Mouse (Mus musculus): ENCODE results near the gene Bmper. TPM values are rescaled to one million over a fixed set of nuclear protein-coding genes. Genes with fewer than 3 reads are reported as not detected.

The Bmper gene
- polyA plus RNA-seq, 1 experiment from 2014 or later, result 13.7 TPM

DNA sequence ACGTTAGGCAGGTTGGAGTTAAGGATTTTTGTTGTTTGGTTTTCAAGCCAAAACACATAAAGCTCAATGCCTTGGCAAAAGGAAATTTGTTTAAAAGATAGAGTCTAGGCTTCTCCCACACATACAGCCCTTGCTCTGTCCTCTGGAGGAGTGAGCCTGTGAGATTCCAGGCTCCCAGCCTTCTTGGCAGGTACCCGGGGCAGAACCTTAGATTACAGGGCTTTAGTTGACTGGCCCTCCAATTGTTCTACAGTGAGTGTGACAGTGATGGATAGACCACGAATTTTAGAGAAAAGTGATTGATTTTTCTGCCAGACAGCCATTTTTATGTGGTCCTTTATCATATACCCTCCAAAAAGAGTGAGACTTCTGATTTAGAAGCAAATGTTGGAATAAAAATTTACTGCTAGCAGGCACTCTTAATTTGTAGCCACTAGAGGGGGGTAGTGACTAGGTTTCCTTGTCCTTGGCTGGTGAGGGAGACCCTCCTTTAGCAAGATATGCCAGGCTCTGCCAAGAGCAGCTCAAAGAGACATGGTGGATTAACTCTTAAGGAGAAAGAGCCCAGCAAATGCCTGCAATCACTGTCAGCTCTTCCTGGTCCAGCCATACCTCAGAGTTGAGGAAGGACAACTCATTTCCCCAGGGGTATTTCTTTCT is 240.2 kb downstream of the Bmper start:
- no peak overlapping the region for H3K4me3 ChIP-seq
- H3K4me1 ChIP-seq, result peaks cover 22% of the 10 kb centered on the region
- 42% methylated on average over 3 of the region's 3 CpGs for WGBS
- no peak overlapping the region for H3K4me2 ChIP-seq
- peak; percentile 83 for ATAC-seq
- no peak overlapping the region for H3K9ac ChIP-seq
- H3K9me3 ChIP-seq (replicated peaks), result no peaks in the 10 kb centered on the region
- peak overlapping the region; percentile 22; the same call in 1 of the 2 replicates for H3K27ac ChIP-seq
- H3K36me3 ChIP-seq (ENCODE audit: poor library complexity, severe bottlenecking), result no peaks in the 10 kb centered on the region
- H3K27me3 ChIP-seq, result no peaks in the 10 kb centered on the region

- Histone ChIP-seq H3K27ac (no peak overlapping the region), H3K27me3 (no peaks in the 10 kb centered on the region), H3K4me3 (no peak overlapping the region), H3K9ac (no peak overlapping the region), H3K9me3 (replicated peaks) (no peaks in the 10 kb centered on the region), H3K36me3 (ENCODE audit: poor library complexity, severe bottlenecking) (no peaks in the 10 kb centered on the region), H3K4me2 (no peak overlapping the region), H3K4me1 (peaks cover 21% of the 10 kb centered on the region)
- 81% methylated on average over 7 of the region's 7 CpGs for WGBS
- no peak for ATAC-seq
Measured at GRCm38 (mm10) chr9:23464981-23465630, 242.2 kb downstream of the Bmper start.

GRCm38 (mm10) chr9:23469886-23470285 is 247.0 kb downstream of the Bmper start:
- Histone ChIP-seq H3K4me3 (no peak overlapping the region), H3K4me2 (no peak overlapping the region), H3K36me3 (ENCODE audit: poor library complexity, severe bottlenecking) (no peaks in the 10 kb centered on the region), H3K9ac (no peak overlapping the region), H3K27ac (no peak overlapping the region), H3K27me3 (no peaks in the 10 kb centered on the region), H3K9me3 (replicated peaks) (no peaks in the 10 kb centered on the region), H3K4me1 (peaks cover 7% of the 10 kb centered on the region; the same call in 1 of the 2 replicates)
- WGBS, result 65% methylated on average over 1 of the region's 1 CpGs
- ATAC-seq, result no peak

DNA sequence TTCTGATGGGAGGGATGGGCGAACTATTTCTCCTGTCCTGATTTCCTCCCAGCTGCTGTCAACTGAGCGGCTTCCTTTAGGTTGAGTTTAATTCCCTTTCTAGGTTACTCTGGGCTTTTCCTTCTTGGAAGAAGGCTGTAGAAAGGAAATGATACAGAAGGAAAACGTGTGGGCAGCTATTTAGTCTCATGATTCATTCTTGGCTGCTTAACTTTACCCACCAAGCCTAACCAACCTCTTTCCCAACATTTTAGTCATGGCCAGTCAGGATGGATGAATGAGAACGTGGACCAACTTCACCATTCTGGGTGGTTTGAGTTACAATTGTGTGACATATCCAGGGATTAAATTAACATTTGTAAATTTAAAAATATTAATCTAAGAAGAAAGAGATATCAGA is 263.0 kb downstream of the Bmper start:
- no peak for ATAC-seq
- Histone ChIP-seq H3K9ac (no peak overlapping the region), H3K4me1 (peaks cover 15% of the 10 kb centered on the region), H3K4me3 (no peak overlapping the region), H3K4me2 (no peak overlapping the region), H3K36me3 (ENCODE audit: poor library complexity, severe bottlenecking) (no peaks in the 10 kb centered on the region), H3K9me3 (replicated peaks) (no peaks in the 10 kb centered on the region), H3K27me3 (no peaks in the 10 kb centered on the region), H3K27ac (peak overlapping the region; percentile 66; the same call in 1 of the 2 replicates)
- WGBS, result 88% methylated on average over 4 of the region's 4 CpGs

GRCm38 (mm10) chr9:23486725-23487378 is 264.0 kb downstream of the Bmper start:
- H3K4me2 ChIP-seq, result no peak overlapping the region
- 13% methylated on average over 5 of the region's 5 CpGs for WGBS

GRCm38 (mm10) chr9:23488265-23488664 is 265.4 kb downstream of the Bmper start:
- Histone ChIP-seq H3K4me1 (peaks cover 15% of the 10 kb centered on the region), H3K9me3 (replicated peaks) (no peaks in the 10 kb centered on the region), H3K4me3 (no peak overlapping the region), H3K9ac (no peak overlapping the region), H3K27ac (0 out of 2 replicates have a peak overlapping the region, but pooled peaks have one; percentile 66), H3K27me3 (no peaks in the 10 kb centered on the region), H3K36me3 (ENCODE audit: poor library complexity, severe bottlenecking) (no peaks in the 10 kb centered on the region), H3K4me2 (no peak overlapping the region)
- WGBS, result 93% methylated on average over 5 of the region's 5 CpGs
- ATAC-seq, result no peak

More at GRCm38 (mm10) chr9:23486725-23487378, 264.0 kb downstream of the Bmper start:
- Histone ChIP-seq H3K4me3 (no peak overlapping the region), H3K4me1 (peaks cover 15% of the 10 kb centered on the region), H3K36me3 (ENCODE audit: poor library complexity, severe bottlenecking) (no peaks in the 10 kb centered on the region), H3K9ac (no peak overlapping the region), H3K9me3 (replicated peaks) (no peaks in the 10 kb centered on the region), H3K27me3 (no peaks in the 10 kb centered on the region), H3K27ac (peak overlapping the region; percentile 66)
- ATAC-seq, result peak; percentile 96

GRCm38 (mm10) chr9:23495400-23495799 is 272.5 kb downstream of the Bmper start:
- Histone ChIP-seq H3K4me3 (no peak overlapping the region), H3K4me1 (peaks cover 17% of the 10 kb centered on the region), H3K27ac (no peak overlapping the region), H3K9me3 (replicated peaks) (no peaks in the 10 kb centered on the region), H3K4me2 (no peak overlapping the region), H3K27me3 (no peaks in the 10 kb centered on the region), H3K9ac (no peak overlapping the region), H3K36me3 (ENCODE audit: poor library complexity, severe bottlenecking) (no peaks in the 10 kb centered on the region)
- 86% methylated on average over 4 of the region's 4 CpGs for WGBS
- no peak for ATAC-seq

DNA sequence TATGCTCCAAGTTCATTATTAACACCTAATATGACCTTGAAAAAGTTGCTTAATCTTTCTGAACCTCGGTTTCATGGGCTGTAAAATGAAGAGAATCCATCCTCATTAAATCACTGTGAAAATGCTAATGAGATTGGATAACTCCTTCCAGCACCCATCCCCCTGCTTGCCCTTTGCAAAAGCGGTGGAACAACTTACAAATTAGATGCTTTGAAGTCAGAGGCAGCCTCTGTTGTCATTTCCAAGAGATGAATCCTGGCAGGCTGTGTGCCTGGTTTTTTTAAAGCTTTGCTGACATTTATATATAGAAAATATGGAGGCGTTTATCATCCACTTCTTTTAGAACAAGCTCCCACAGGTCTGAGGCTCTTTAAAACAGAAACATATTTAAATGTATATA is 274.8 kb downstream of the Bmper start:
- ATAC-seq, result peak; percentile 87
- no peaks in the 10 kb centered on the region for H3K36me3 ChIP-seq (ENCODE audit: poor library complexity, severe bottlenecking)
- H3K4me1 ChIP-seq, result peaks cover 17% of the 10 kb centered on the region
- H3K9ac ChIP-seq, result no peak overlapping the region
- H3K27ac ChIP-seq, result peak overlapping the region; percentile 54
- H3K4me3 ChIP-seq, result no peak overlapping the region
- H3K9me3 ChIP-seq (replicated peaks), result no peaks in the 10 kb centered on the region
- WGBS, result 17% methylated on average over 3 of the region's 3 CpGs
- H3K27me3 ChIP-seq, result no peaks in the 10 kb centered on the region
- H3K4me2 ChIP-seq, result no peak overlapping the region

GRCm38 (mm10) chr9:23533870-23534269 is 311.0 kb downstream of the Bmper start:
- no peak overlapping the region for H3K4me3 ChIP-seq
- H3K4me2 ChIP-seq, result no peak overlapping the region
- no peak for ATAC-seq
- no peaks in the 10 kb centered on the region for H3K9me3 ChIP-seq (replicated peaks)
- no peak overlapping the region for H3K27ac ChIP-seq
- no peaks in the 10 kb centered on the region; the same call in 1 of the 2 replicates for H3K4me1 ChIP-seq
- no peaks in the 10 kb centered on the region for H3K36me3 ChIP-seq (ENCODE audit: poor library complexity, severe bottlenecking)
- no peak overlapping the region for H3K9ac ChIP-seq
- WGBS, result 14% methylated on average over 1 of the region's 1 CpGs
- no peaks in the 10 kb centered on the region for H3K27me3 ChIP-seq

All from forebrain, embryonic 13.5 days (tissue).